Mouse (Mus musculus): ENCODE data around the gene Sdc4.
A peak's percentile ranks its signal among the peaks of the same experiment; 100 is the strongest.

Sdc4 gene

GRCm38 (mm10) chr2:164449341-164450042 is 5.8 kb upstream of the Sdc4 start:
- no peak for DNase-seq (ENCODE audit: low spot score)

- no peak for DNase-seq (ENCODE audit: low spot score)
Measured at GRCm38 (mm10) chr2:164448921-164449320, 5.2 kb upstream of the Sdc4 start.

GRCm38 (mm10) chr2:164448140-164448539 is 4.5 kb upstream of the Sdc4 start:
- DNase-seq (ENCODE audit: low spot score): no peak

GRCm38 (mm10) chr2:164446086-164446469 is 2.4 kb upstream of the Sdc4 start:
- no peak for DNase-seq (ENCODE audit: low spot score)

- DNase-seq (ENCODE audit: low spot score): no peak
Measured at GRCm38 (mm10) chr2:164445399-164446085, 1.9 kb upstream of the Sdc4 start.

- DNase-seq (ENCODE audit: low spot score): no peak
Measured at GRCm38 (mm10) chr2:164444701-164445100, 1.0 kb upstream of the Sdc4 start.

GRCm38 (mm10) chr2:164443051-164443437 is 643 bp downstream of the Sdc4 start:
- peak; percentile 72 for DNase-seq (ENCODE audit: low spot score)

- no peak for DNase-seq (ENCODE audit: low spot score)
Measured at GRCm38 (mm10) chr2:164442315-164443050, 1.2 kb downstream of the Sdc4 start.

GRCm38 (mm10) chr2:164441731-164442130 is 2.0 kb downstream of the Sdc4 start:
- DNase-seq (ENCODE audit: low spot score): no peak

- no peak for DNase-seq (ENCODE audit: low spot score)
Measured at GRCm38 (mm10) chr2:164441155-164441554, 2.5 kb downstream of the Sdc4 start.

- DNase-seq (ENCODE audit: low spot score): no peak
Measured at GRCm38 (mm10) chr2:164440314-164440713, 3.4 kb downstream of the Sdc4 start.

- no peak for DNase-seq (ENCODE audit: low spot score)
Measured at GRCm38 (mm10) chr2:164439001-164439421, 4.7 kb downstream of the Sdc4 start.

- no peak for DNase-seq (ENCODE audit: low spot score)
Measured at GRCm38 (mm10) chr2:164438257-164438656, 5.4 kb downstream of the Sdc4 start.

- DNase-seq (ENCODE audit: low spot score): no peak
Measured at GRCm38 (mm10) chr2:164437710-164438109, 6.0 kb downstream of the Sdc4 start.

- DNase-seq (ENCODE audit: low spot score): no peak
Measured at GRCm38 (mm10) chr2:164436961-164437360, 6.7 kb downstream of the Sdc4 start.

- DNase-seq (ENCODE audit: low spot score): no peak
Measured at GRCm38 (mm10) chr2:164436215-164436913, 7.3 kb downstream of the Sdc4 start.

GRCm38 (mm10) chr2:164435216-164436090 is 8.2 kb downstream of the Sdc4 start:
- DNase-seq (ENCODE audit: low spot score): no peak

GRCm38 (mm10) chr2:164434681-164435080 is 9.0 kb downstream of the Sdc4 start:
- DNase-seq (ENCODE audit: low spot score): no peak

- no peak for DNase-seq (ENCODE audit: low spot score)
Measured at GRCm38 (mm10) chr2:164433278-164433895, 10.3 kb downstream of the Sdc4 start.

- no peak for DNase-seq (ENCODE audit: low spot score)
Measured at GRCm38 (mm10) chr2:164432541-164433191, 11.0 kb downstream of the Sdc4 start.

Measured in urinary bladder, postnatal 10 days (tissue).